Mouse (Mus musculus) liver, adult 2 months (tissue): Measurements from ENCODE around the gene Map3k20. TPM values are rescaled to one million over a fixed set of nuclear protein-coding genes. Genes with fewer than 3 reads are reported as not detected.

Experiments
- DNase-seq: peaks from one replicate; pipeline ENCODE4 v3.0.0-alpha.2; 2011; ENCODE audit warnings: low read depth, low spot score; ENCODE audit errors: extremely low read depth
- H3K27ac ChIP-seq: fragments of 200-500 bp; replicated peaks from 2 replicates; pipeline ENCODE4 v1.5.1; 2012; ENCODE audit warnings: low read depth, mild to moderate bottlenecking, control low read depth, inconsistent platforms, low read length; ENCODE audit not compliant: insufficient read depth
- H3K27me3 ChIP-seq: fragments of 200-500 bp; 2 replicates; pipeline ENCODE4 v1.6.1; 2012; ENCODE audit warnings: mild to moderate bottlenecking, moderate library complexity, low read length, inconsistent platforms; ENCODE audit not compliant: control insufficient read depth, insufficient read depth
- H3K36me3 ChIP-seq: fragments of 200-500 bp; 2 replicates; pipeline ENCODE4 v1.6.1; 2012; ENCODE audit warnings: low read length, inconsistent platforms; ENCODE audit not compliant: control insufficient read depth, insufficient read depth
- H3K4me1 ChIP-seq: fragments of 200-500 bp; 2 replicates; pipeline ENCODE4 v1.6.1; 2011; ENCODE audit warnings: low read length; ENCODE audit not compliant: control insufficient read depth, insufficient read depth
- H3K4me3 ChIP-seq: fragments of 200-500 bp; 2 replicates; pipeline ENCODE4 v1.5.1; 2011; ENCODE audit warnings: low read depth, mild to moderate bottlenecking, control low read depth, low read length, moderate library complexity; ENCODE audit not compliant: insufficient read depth
- H3K79me2 ChIP-seq: fragments of 200-500 bp; 2 replicates; pipeline ENCODE4 v1.6.1; 2012; ENCODE audit warnings: inconsistent platforms, mild to moderate bottlenecking, low read length, moderate library complexity; ENCODE audit not compliant: control insufficient read depth, insufficient read depth
- H3K9ac ChIP-seq: fragments of 200-500 bp; 2 replicates; pipeline ENCODE4 v1.6.1; 2012; ENCODE audit warnings: low read depth, mild to moderate bottlenecking, control low read depth, inconsistent platforms, low read length
- CTCF ChIP-seq: fragments of 200-500 bp; IDR thresholded peaks from 2 replicates; pipeline ENCODE4 v1.5.1; 2011; ENCODE audit warnings: low read depth, low read length, control low read depth
- POLR2A ChIP-seq: fragments of 200-500 bp; IDR thresholded peaks from 2 replicates; pipeline ENCODE4 v1.6.1; 2011; ENCODE audit warnings: low read length, control low read depth; ENCODE audit not compliant: insufficient read depth; ENCODE audit errors: extremely low read depth
- WGBS: fragments of 180-500 bp; shearing (Covaris S2); methylation state at CpG from one replicate; pipeline ENCODE4 v1.1.7; 2018; 5-methylcytosine and 5-hydroxymethylcytosine counted together
- polyA plus RNA-seq: library from polyadenylated mRNA; depleted of rRNA; stranded (reverse); fragments of >200 nt; gene quantifications from 2 replicates; pipeline ENCODE4 v1.2.3, GENCODE M21; 2012
- total RNA-seq: library from RNA; depleted of rRNA; stranded (reverse); fragments of >200 nt; gene quantifications from 2 replicates; pipeline ENCODE4 v1.2.3, GENCODE M21; 2014

Map3k20 gene
- total and polyA plus RNA-seq, 2 experiments, result 4.6 to 11.8 TPM

DNA sequence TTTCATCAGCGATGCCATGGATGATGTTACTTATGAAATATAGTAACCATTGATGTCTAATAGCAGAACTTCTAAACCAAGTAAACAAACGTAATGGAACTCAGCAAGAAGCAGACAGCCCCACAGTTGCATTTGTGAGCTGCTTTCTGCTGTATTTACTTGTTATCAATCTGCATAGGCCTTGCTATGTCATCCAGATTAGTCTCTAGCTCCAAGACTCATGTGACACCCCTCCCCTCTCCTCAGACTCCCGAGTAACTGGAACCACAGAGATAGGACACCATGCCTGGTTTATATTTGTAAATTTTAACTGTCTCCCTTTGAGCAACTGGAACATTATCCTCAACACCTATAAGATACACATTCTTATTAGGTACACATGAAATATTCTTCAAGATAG is 51.4 kb downstream of the Map3k20 start:
- no peak for DNase-seq
- WGBS, result 90% methylated on average over 3 of the region's 3 CpGs

DNA sequence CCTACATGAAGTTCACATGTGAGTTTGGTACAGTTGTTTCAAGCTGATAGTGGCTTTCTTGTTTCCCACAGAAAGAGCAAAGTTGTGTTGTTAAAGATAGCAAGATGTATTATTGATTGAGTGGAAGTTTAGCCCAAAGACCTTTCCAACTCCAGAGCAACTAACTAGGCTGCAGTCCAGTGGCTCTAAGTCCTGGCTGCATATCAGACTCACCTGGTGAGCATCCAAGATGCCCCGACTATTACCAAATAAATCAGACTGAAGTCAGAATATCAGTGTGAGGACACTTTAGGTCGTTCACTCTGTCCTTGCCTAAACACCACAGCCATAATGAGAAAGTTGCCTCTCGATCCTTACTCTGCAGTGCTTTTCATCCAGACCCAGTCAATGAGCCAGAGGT is 59.8 kb downstream of the Map3k20 start:
- WGBS, result 23% methylated on average over 3 of the region's 3 CpGs
- DNase-seq, result peak; percentile 92
- no peaks in the 10 kb centered on the region; the same call in 1 of the 2 replicates for H3K4me1 ChIP-seq
- peaks cover 5% of the 10 kb centered on the region; the same call in 1 of the 2 replicates for H3K79me2 ChIP-seq
- H3K27ac ChIP-seq, result no peak overlapping the region
- H3K36me3 ChIP-seq, result no peaks in the 10 kb centered on the region
- H3K27me3 ChIP-seq, result no peaks in the 10 kb centered on the region
- H3K9ac ChIP-seq, result no peak overlapping the region
- H3K4me3 ChIP-seq, result no peak overlapping the region
- TF ChIP-seq CTCF (no peak), POLR2A (no peak)

More for the DNA sequence above, 51.4 kb downstream of the Map3k20 start:
- no peak overlapping the region for H3K9ac ChIP-seq
- no peak overlapping the region for H3K27ac ChIP-seq
- no peaks in the 10 kb centered on the region for H3K79me2 ChIP-seq
- H3K4me1 ChIP-seq, result 0 out of 2 replicates have a peak, but pooled peaks cover 1% of the 10 kb centered on the region
- no peak for TF ChIP-seq POLR2A
- TF ChIP-seq CTCF, result no peak
- no peaks in the 10 kb centered on the region for H3K36me3 ChIP-seq
- H3K4me3 ChIP-seq, result no peak overlapping the region
- no peaks in the 10 kb centered on the region for H3K27me3 ChIP-seq

DNA sequence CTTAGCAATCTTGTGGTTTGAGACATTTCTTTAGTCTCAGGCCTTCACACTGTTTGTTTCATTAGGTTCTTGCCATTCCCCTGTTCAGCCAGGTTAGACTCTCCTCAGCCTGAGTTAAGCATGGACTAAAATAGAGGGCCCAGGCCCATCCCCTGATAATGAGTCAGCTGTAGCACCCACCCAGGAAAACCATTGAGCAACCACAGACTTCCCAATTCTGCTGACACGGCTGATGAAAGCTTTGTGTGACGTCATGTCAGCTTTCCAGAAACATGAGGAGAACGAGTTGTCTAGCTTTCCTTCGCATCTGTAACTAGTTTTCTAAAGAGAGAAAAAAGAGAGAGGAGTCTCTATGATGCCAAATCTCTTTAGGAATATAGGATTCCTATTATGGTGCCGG is 65.9 kb downstream of the Map3k20 start:
- 84% methylated on average over 5 of the region's 5 CpGs for whole genome bisulfite sequencing
- peaks cover 9% of the 10 kb centered on the region; the same call in 1 of the 2 replicates for H3K79me2 ChIP-seq
- H3K27ac ChIP-seq, result no peak overlapping the region
- H3K4me3 ChIP-seq, result no peak overlapping the region
- no peaks in the 10 kb centered on the region for H3K27me3 ChIP-seq
- H3K4me1 ChIP-seq, result no peaks in the 10 kb centered on the region
- TF ChIP-seq POLR2A (no peak), CTCF (no peak)
- no peak overlapping the region for H3K9ac ChIP-seq
- peak; percentile 19 for DNase-seq
- no peaks in the 10 kb centered on the region for H3K36me3 ChIP-seq

DNA sequence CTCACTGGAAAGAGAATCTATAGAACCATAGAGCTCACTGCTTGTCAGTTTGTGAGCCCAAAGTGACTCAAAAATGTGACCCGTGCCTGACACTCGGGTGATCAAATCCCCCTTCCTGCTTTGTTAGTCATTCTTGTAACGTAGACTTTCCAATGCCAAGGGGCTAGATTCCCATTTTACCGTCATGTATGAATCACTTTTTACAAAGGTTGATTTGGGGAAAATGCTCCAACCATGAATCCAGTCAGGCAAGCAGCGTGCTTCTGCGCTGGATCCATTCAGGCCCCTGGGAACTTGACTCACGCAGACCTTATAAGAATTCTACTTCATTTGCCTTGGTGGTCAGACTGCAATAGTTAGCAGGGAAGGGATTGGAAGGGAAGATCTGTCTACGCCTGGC is 66.3 kb downstream of the Map3k20 start:
- Histone ChIP-seq H3K36me3 (0 out of 2 replicates have a peak, but pooled peaks cover 3% of the 10 kb centered on the region), H3K4me3 (no peak overlapping the region), H3K79me2 (peaks cover 9% of the 10 kb centered on the region; the same call in 1 of the 2 replicates), H3K4me1 (no peaks in the 10 kb centered on the region), H3K27me3 (no peaks in the 10 kb centered on the region), H3K27ac (no peak overlapping the region), H3K9ac (no peak overlapping the region)
- DNase-seq, result no peak
- WGBS, result 97% methylated on average over 8 of the region's 8 CpGs
- TF ChIP-seq CTCF, result no peak
- TF ChIP-seq POLR2A, result no peak

DNA sequence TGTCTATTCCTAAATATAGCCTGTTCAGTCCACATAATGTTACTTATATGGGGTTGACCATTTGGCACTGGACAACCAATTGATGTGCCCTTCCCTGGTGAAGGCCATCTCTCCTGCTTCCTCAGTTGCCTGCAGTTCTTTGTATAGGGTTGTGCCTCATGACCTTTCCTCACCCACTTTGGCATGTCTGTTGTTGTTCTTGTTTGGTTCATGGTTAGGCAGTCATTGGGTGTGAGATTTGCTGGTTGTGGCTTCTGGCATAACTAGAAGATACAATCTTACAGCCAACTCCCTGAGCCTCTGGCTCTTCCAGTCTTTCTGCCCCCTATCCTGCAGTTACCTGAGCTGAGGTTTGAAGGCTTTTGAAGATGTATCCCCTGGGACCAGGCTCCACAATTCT is 67.3 kb downstream of the Map3k20 start:
- no peaks in the 10 kb centered on the region for H3K4me1 ChIP-seq
- no peak for DNase-seq
- no peak overlapping the region for H3K4me3 ChIP-seq
- no peaks in the 10 kb centered on the region for H3K27me3 ChIP-seq
- 0 out of 2 replicates have a peak, but pooled peaks cover 3% of the 10 kb centered on the region for H3K36me3 ChIP-seq
- H3K9ac ChIP-seq, result no peak overlapping the region
- TF ChIP-seq POLR2A (no peak), CTCF (no peak)
- peaks cover 5% of the 10 kb centered on the region; the same call in 1 of the 2 replicates for H3K79me2 ChIP-seq
- H3K27ac ChIP-seq, result no peak overlapping the region

DNA sequence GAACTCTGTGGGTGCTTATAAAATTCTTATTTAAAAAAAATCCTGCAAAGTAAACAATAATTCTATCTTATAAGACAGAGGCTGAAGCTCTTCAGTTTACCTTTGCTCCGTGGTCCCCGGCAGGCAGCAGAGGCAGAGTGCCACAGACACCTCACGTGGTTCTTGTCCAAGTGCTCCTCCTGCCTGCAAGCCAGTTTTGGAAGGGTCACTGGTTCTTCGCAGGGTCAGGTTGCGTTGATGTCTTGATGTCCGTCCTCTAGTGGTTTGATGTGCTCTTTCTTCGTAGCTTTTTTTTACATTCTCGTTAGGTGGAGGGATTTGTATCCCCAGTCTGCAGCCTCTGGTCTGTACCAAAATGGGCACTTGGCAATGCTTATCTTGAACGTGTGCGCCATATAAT is 71.0 kb downstream of the Map3k20 start:
- no peaks in the 10 kb centered on the region for H3K79me2 ChIP-seq
- 95% methylated on average over 10 of the region's 10 CpGs for WGBS

More for the DNA sequence above, 71.0 kb downstream of the Map3k20 start:
- no peak overlapping the region for H3K27ac ChIP-seq
- H3K36me3 ChIP-seq, result 0 out of 2 replicates have a peak, but pooled peaks cover 3% of the 10 kb centered on the region
- H3K4me1 ChIP-seq, result no peaks in the 10 kb centered on the region
- H3K9ac ChIP-seq, result no peak overlapping the region
- TF ChIP-seq POLR2A (no peak), CTCF (no peak)
- no peak overlapping the region for H3K4me3 ChIP-seq
- no peak for DNase-seq
- H3K27me3 ChIP-seq, result no peaks in the 10 kb centered on the region
